Mouse (Mus musculus) kidney, embryonic 14.5 days (tissue): Measurements from ENCODE around the gene Pih1d1. TPM values are rescaled to one million over a fixed set of nuclear protein-coding genes. Genes with fewer than 3 reads are reported as not detected.

ENCODE experiments used
- ATAC-seq: fragments of 200-750 bp; cut with Nextera tagmentation; 2 replicates; pipeline ENCODE4 v1.8.0; 2017; ENCODE audit warnings: moderate number of reproducible peaks, mild to moderate bottlenecking, moderate TSS enrichment, moderate library complexity; ENCODE audit not compliant: low FRiP score, low TSS enrichment
- H3K27ac ChIP-seq: fragments of 300-500 bp; sonication (generic); 2 replicates; pipeline ENCODE4 v1.5.1; 2014; ENCODE audit warnings: low read depth, mild to moderate bottlenecking, low read length, moderate library complexity, mixed read lengths
- H3K27me3 ChIP-seq: fragments of 300-500 bp; sonication (generic); 2 replicates; pipeline ENCODE4 v1.6.1; 2014; ENCODE audit warnings: mild to moderate bottlenecking, low read length; ENCODE audit not compliant: control insufficient read depth, insufficient read depth
- H3K36me3 ChIP-seq: fragments of 300-500 bp; sonication (generic); 2 replicates; pipeline ENCODE4 v1.6.1; 2014; ENCODE audit warnings: low read length, mixed read lengths; ENCODE audit not compliant: control insufficient read depth, insufficient read depth
- H3K4me1 ChIP-seq: fragments of 300-500 bp; sonication (generic); 2 replicates; pipeline ENCODE4 v1.6.1; 2014; ENCODE audit warnings: low read length, mixed read lengths; ENCODE audit not compliant: control insufficient read depth, insufficient read depth
- H3K4me2 ChIP-seq: fragments of 300-500 bp; sonication (generic); replicated peaks from 2 replicates; pipeline ENCODE4 v1.6.1; 2014; ENCODE audit warnings: low read depth, mild to moderate bottlenecking, low read length
- H3K4me3 ChIP-seq: fragments of 300-500 bp; sonication (generic); 2 replicates; pipeline ENCODE4 v1.5.1; 2014; ENCODE audit warnings: mild to moderate bottlenecking, low read length
- H3K9ac ChIP-seq: fragments of 300-500 bp; sonication (generic); 2 replicates; pipeline ENCODE4 v1.6.1; 2014; ENCODE audit warnings: low read depth, mild to moderate bottlenecking, low read length, moderate library complexity
- H3K9me3 ChIP-seq: fragments of 300-500 bp; sonication (generic); 2 replicates; pipeline ENCODE4 v1.6.1; 2016; ENCODE audit warnings: low read length; ENCODE audit not compliant: control insufficient read depth
- WGBS: fragments of 180-500 bp; shearing (Covaris S2); extraction: QIAGEN DNeasy Blood & Tissue Kit; methylation state at CpG from one replicate; pipeline ENCODE4 v1.1.7; 2014; 5-methylcytosine and 5-hydroxymethylcytosine counted together
- polyA plus RNA-seq: library from polyadenylated mRNA; unstranded; fragments of >200 nt; fragmentation: Nextera tagmentation; extraction: Ambion mirVana; gene quantifications from 2 replicates; pipeline ENCODE4 v1.2.1, GENCODE M21; 2014

Gene Pih1d1
- polyA plus RNA-seq, 1 experiment from 2014 or later: 110 TPM

DNA sequence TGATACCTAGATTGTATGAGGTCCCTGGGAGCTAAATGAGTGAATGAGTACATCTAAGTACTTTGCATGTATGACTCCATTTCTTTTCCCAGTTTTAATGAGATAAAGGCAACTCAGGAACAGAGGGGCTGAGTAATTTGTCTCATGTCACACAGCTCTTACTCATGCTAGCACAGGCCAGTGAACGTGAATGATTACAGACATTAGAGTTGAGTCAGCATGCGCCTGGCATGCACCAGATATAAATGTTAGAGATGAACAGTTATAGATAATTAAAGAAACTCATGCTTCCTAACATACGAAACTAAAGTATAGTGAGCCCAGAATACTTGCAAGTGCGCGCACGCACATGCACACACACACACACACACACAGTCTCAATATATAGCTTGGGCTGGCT lies 36.1 kb downstream of the Pih1d1 start:
- Histone ChIP-seq H3K27me3 (peaks cover 29% of the 10 kb centered on the region), H3K9me3 (no peaks in the 10 kb centered on the region), H3K4me2 (no peak overlapping the region), H3K27ac (no peak overlapping the region), H3K9ac (no peak overlapping the region), H3K4me3 (no peak overlapping the region), H3K4me1 (peaks cover 10% of the 10 kb centered on the region), H3K36me3 (no peaks in the 10 kb centered on the region)
- ATAC-seq: no peak
- WGBS: 90% methylated on average over 6 of the region's 6 CpGs

GRCm38 (mm10) chr7:45191161-45191560 lies 37.1 kb downstream of the Pih1d1 start:
- H3K36me3 ChIP-seq: no peaks in the 10 kb centered on the region
- no peak overlapping the region for H3K4me3 ChIP-seq
- ATAC-seq: no peak
- peaks cover 10% of the 10 kb centered on the region for H3K4me1 ChIP-seq
- 50% methylated on average over 2 of the region's 2 CpGs for WGBS
- no peak overlapping the region for H3K9ac ChIP-seq
- peaks cover 22% of the 10 kb centered on the region for H3K27me3 ChIP-seq
- H3K27ac ChIP-seq: no peak overlapping the region
- no peak overlapping the region for H3K4me2 ChIP-seq
- H3K9me3 ChIP-seq: no peaks in the 10 kb centered on the region

DNA sequence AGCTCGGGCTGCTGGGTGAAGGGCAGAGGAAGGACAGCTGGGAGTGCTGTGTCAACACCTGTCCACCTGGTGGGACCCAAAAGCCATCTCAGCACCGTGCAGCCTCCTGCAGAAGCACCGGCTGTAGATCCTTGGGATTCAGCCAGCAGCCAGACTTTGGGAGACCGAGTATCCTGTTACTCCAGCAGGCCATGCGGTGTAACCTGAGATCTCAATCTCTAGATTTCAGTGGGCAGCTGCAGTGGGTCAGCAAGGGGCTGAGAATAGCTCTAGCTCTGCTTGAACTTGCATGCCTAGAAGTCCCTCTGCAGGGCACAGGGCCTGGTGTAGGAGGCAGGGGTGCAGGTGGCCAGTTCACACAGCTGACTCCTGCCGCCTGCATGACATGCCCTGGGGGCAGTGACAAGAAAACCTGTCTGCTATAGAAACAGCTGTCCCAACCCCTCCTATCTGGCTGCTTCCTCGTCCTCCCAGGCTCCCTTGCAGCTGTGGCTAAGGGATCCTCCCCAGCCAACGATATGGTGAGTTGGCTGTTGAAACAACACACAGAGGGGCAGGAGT lies 37.8 kb downstream of the Pih1d1 start:
- peaks cover 10% of the 10 kb centered on the region for H3K4me1 ChIP-seq
- H3K4me3 ChIP-seq: no peak overlapping the region
- WGBS: 4% methylated on average over 8 of the region's 8 CpGs
- no peak overlapping the region for H3K27ac ChIP-seq
- H3K9ac ChIP-seq: no peak overlapping the region
- H3K36me3 ChIP-seq: no peaks in the 10 kb centered on the region
- H3K27me3 ChIP-seq: peaks cover 17% of the 10 kb centered on the region
- no peak overlapping the region for H3K4me2 ChIP-seq
- peak; percentile 86 for ATAC-seq
- no peaks in the 10 kb centered on the region for H3K9me3 ChIP-seq

- Histone ChIP-seq H3K9me3 (no peaks in the 10 kb centered on the region), H3K4me3 (no peak overlapping the region), H3K27ac (no peak overlapping the region), H3K27me3 (peaks cover 15% of the 10 kb centered on the region), H3K4me2 (no peak overlapping the region), H3K9ac (no peak overlapping the region), H3K4me1 (peaks cover 10% of the 10 kb centered on the region), H3K36me3 (no peaks in the 10 kb centered on the region)
- 86% methylated on average over 7 of the region's 7 CpGs for WGBS
- ATAC-seq: no peak
Measured at GRCm38 (mm10) chr7:45192585-45193310, 38.6 kb downstream of the Pih1d1 start.

GRCm38 (mm10) chr7:45193406-45193805 lies 39.3 kb downstream of the Pih1d1 start:
- Histone ChIP-seq H3K27me3 (peaks cover 15% of the 10 kb centered on the region), H3K27ac (no peak overlapping the region), H3K36me3 (no peaks in the 10 kb centered on the region), H3K9ac (no peak overlapping the region), H3K4me2 (no peak overlapping the region), H3K4me3 (no peak overlapping the region), H3K4me1 (peaks cover 10% of the 10 kb centered on the region), H3K9me3 (no peaks in the 10 kb centered on the region)
- WGBS: 48% methylated on average over 5 of the region's 5 CpGs
- no peak for ATAC-seq

- Histone ChIP-seq H3K4me3 (no peak overlapping the region), H3K27me3 (peaks cover 10% of the 10 kb centered on the region)
- WGBS: 77% methylated on average over 17 of the region's 17 CpGs
Measured at GRCm38 (mm10) chr7:45193871-45194785, 40.0 kb downstream of the Pih1d1 start.

GRCm38 (mm10) chr7:45195341-45196175 lies 41.5 kb downstream of the Pih1d1 start:
- Histone ChIP-seq H3K9me3 (no peaks in the 10 kb centered on the region), H3K36me3 (no peaks in the 10 kb centered on the region), H3K4me1 (peaks cover 10% of the 10 kb centered on the region), H3K27me3 (no peaks in the 10 kb centered on the region), H3K4me3 (no peak overlapping the region), H3K9ac (no peak overlapping the region), H3K4me2 (no peak overlapping the region), H3K27ac (no peak overlapping the region)
- WGBS: 61% methylated on average over 13 of the region's 13 CpGs
- no peak for ATAC-seq

More at GRCm38 (mm10) chr7:45193871-45194785, 40.0 kb downstream of the Pih1d1 start:
- ATAC-seq: no peak
- Histone ChIP-seq H3K4me1 (peaks cover 10% of the 10 kb centered on the region), H3K36me3 (no peaks in the 10 kb centered on the region), H3K27ac (no peak overlapping the region), H3K4me2 (no peak overlapping the region), H3K9ac (no peak overlapping the region), H3K9me3 (no peaks in the 10 kb centered on the region)

GRCm38 (mm10) chr7:45196176-45196535 lies 42.1 kb downstream of the Pih1d1 start:
- H3K9ac ChIP-seq: no peak overlapping the region
- no peak overlapping the region for H3K4me2 ChIP-seq
- no peaks in the 10 kb centered on the region for H3K9me3 ChIP-seq
- no peak for ATAC-seq
- no peaks in the 10 kb centered on the region for H3K27me3 ChIP-seq
- H3K4me3 ChIP-seq: no peak overlapping the region
- H3K36me3 ChIP-seq: no peaks in the 10 kb centered on the region
- H3K27ac ChIP-seq: no peak overlapping the region
- H3K4me1 ChIP-seq: peaks cover 10% of the 10 kb centered on the region
- WGBS: 89% methylated on average over 4 of the region's 4 CpGs
